Mouse (Mus musculus) lung, postnatal 14 days (tissue): Measurements from ENCODE around the gene Dgcr2.

Experiments used
- DNase-seq: peaks from one replicate; pipeline ENCODE4 v3.0.0; 2021

Dgcr2 gene

GRCm38 (mm10) chr16:17843701-17844365 is 54.5 kb downstream of the Dgcr2 start:
- no peak for DNase-seq

- DNase-seq = no peak
These were observed 55.9 kb downstream of the Dgcr2 start for GRCm38 (mm10) chr16:17842437-17842836.

GRCm38 (mm10) chr16:17839976-17840375 is 58.4 kb downstream of the Dgcr2 start:
- no peak for DNase-seq

GRCm38 (mm10) chr16:17838051-17838450 is 60.3 kb downstream of the Dgcr2 start, which contains the start of gene Car15:
TSS of gene Car15 (minus strand) at chr16:17838364.
- no peak for DNase-seq

- no peak for DNase-seq
These were observed 62.9 kb downstream of the Dgcr2 start for GRCm38 (mm10) chr16:17835481-17835880.

DNA sequence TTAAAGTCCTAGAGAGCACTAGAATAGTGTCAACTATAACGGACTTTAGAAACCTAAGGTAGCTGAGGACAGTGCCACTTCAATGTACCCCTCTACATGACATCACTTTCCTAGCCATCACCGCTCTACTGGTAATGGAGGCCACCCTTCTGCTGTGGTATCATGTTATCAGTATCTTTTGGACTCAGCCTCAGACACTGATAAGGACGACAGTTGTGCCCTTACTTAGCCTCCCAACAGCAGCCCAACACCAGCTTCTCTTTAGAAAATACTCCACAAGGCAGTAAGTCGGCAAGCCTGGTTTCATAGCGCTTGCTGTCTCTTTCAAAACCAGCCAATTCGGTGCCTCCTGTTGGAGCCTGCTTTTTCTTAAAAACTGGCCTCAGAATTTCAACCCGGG is 63.8 kb downstream of the Dgcr2 start:
- no peak for DNase-seq

GRCm38 (mm10) chr16:17833681-17834399 is 64.5 kb downstream of the Dgcr2 start:
- DNase-seq = no peak

GRCm38 (mm10) chr16:17833321-17833680 is 65.1 kb downstream of the Dgcr2 start:
- no peak for DNase-seq

DNA sequence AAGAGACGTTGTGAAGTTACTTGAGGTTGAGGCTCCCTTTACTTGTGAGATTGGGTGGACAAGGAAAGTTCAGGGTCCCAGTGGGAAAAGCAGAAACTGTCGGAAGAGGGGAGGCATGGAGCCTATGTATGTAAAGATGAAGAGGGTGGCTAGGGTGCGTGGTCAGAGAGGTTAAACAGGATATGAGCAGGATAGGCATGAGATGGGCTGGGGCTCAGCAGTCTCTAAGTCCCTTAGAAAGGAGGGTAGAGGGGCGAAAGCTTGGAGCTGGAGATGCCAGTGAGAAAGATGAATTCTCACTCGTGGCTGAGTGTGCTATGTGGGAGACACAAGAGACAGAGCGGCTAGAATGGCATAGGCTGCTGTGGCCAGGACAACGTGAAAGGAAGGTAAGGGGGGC is 65.5 kb downstream of the Dgcr2 start, which contains the start of gene B830017H08Rik:
Gene B830017H08Rik, plus strand, starts transcription at position 301 of the 400 bp plus-strand sequence.
- DNase-seq = no peak

DNA sequence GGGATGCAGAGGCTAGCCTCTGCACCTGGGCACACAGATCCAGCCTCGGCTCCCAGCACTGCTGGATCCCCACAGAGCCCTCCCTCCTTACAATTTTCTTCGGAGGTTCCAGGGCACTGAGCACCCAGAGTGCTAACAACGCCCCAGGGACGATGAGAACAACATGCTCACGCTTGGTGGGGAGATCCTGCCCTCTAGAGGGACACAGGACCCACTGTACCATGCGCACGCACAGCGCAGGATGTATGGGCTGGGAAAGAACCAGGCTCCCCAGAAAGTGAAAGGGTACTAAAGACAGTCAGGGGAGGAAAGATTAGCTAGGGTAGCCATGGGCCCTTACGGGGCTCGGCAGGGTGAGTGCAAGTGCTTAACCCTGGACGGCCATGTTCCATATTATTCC is 66.6 kb downstream of the Dgcr2 start:
- no peak for DNase-seq

- DNase-seq = no peak
These were observed 67.8 kb downstream of the Dgcr2 start for GRCm38 (mm10) chr16:17830385-17831178.

- DNase-seq = no peak
These were observed 69.5 kb downstream of the Dgcr2 start for GRCm38 (mm10) chr16:17828867-17829266.

DNA sequence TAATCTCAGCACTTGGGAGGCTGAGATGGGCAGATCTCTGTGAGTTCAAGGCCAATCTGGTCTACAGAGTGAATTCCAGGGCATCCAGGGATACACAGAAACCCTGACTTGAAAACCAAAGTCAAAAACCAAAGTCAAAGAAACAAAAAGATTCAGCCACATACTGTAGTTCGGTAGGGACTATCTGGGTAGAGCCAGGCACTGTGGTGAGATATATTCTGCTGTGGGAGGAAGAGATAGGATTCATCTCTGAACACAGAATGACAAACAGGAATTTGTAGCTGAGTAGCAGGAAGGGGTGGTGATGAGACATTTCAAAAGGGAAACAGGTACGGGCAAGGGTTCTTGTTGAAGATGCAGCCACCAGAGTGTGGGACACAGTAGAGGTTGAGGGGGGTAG is 70.1 kb downstream of the Dgcr2 start:
- DNase-seq = no peak

DNA sequence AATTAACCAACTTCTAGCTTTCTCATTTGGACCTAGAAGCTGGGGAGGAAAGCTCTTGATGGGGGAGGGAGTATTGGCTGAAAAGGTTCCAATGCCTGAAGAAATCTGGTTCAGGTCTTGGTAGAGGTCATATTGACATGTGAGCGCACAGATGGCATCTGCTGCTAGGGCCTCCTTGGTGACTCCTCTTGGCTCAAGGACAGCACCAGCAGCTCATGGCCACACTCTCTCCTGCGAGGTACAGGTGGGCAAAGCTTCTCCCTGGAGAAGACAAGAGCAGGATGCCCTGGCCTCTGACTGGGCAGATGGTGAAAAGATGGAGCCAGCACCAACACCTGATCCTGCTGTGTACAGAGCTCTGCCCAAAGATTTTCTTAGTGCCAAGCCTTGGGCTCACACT is 71.9 kb downstream of the Dgcr2 start:
- no peak for DNase-seq

GRCm38 (mm10) chr16:17816528-17816927 is 81.8 kb downstream of the Dgcr2 start:
- no peak for DNase-seq

DNA sequence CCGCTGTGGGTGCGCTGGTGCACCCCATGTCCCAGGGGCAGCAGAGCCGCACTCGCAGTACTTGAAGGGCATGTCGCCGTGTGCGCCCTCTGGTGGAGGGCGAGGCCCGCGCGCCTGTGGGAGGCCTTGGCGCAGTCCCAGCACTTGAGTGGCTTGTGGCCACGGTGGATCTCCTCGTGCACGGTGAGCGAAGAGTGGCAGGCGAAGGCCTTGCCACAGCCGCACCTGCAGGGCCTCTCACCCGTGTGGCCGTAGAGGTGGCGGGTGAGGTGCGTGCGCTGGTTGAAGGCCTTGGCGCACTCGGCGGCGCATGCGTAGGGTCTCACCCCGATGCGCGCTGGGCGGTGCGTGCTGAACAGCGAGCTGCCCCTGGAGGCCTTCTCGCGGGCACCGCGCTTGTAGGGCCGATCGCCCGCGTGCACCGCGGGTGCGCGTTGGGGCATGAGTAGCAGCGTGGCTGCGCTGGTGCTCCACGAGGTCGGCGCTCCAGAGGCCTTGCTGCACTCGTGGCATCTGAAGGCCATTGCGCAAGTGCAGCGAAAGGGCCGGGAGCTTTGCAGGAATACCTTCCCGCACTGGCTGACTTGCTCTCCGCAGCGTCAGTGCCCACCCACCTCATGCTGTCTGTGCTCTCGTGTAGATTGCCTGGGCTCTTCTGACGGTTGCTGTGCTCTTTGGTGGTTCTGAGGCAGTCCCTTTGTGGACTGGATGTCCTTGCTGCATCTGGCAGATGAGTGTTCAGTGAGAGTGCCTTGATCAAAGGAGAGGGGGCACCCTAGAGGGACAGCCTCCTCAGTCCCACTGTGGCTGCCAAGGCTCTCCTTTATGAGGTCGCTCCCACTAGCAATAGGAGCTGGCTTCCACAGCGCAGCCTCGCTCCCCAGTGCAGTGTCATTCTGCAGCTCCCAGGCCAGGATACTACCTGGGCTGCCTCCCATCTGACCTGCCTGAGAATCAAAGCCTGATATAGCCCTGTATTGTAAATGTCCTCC is 82.7 kb downstream of the Dgcr2 start:
- DNase-seq = peak; percentile 77

DNA sequence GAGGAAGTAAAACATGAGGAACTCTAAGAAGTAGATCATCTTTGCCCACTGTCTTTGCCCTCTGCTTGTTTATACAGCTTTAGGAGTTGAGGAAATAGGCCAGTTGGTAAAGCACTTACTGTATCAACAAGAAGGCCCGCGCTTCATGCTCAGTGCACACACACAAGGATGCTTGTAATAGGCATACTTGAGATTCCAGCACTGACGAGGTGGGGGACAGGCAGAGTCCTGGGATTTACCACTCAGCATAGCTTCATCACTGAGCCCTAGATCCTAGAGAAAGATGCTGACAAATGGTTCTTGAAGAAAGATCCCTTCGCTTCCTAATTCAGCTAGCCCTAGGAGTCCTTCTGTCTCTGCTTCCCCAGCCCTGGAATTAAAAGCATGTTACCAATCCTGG is 85.2 kb downstream of the Dgcr2 start:
- DNase-seq = no peak

GRCm38 (mm10) chr16:17812120-17812519 is 86.2 kb downstream of the Dgcr2 start:
- peak; percentile 46 for DNase-seq

DNA sequence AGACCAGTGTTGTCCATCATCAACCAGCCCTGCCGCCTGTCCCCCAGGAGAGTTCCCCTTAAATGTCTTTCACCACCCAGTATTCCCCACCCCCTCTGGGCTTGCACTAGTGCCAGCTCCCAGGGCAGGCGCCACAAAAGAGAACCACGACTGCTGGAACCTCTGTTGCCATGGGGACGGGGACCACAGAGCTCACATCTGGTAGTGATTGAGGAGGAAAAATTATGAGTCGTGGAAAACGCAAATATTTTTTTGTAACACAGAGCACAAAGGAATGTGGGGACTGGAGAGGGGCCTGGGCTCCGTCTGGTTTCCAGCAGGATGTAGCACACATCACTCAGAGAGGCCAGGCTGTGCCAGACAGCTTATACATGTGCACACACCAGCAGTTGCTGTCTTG is 88.7 kb downstream of the Dgcr2 start:
- DNase-seq = peak; percentile 64

- no peak for DNase-seq
These were observed 89.2 kb downstream of the Dgcr2 start for GRCm38 (mm10) chr16:17809125-17809524.

- DNase-seq = peak; percentile 82
These were observed 91.0 kb downstream of the Dgcr2 start for GRCm38 (mm10) chr16:17807192-17808009.
